Mouse (Mus musculus): ENCODE data around the gene R3hdm1. TPM values are rescaled to one million over a fixed set of nuclear protein-coding genes. Genes with fewer than 3 reads are reported as not detected.

R3hdm1 gene
- polyA plus RNA-seq, 1 experiment, result 28.5 TPM

- Histone ChIP-seq H3K36me3 (replicated peaks; ENCODE audit: low read length) (peaks cover 36% of the 10 kb centered on the region), H3K4me3 (replicated peaks) (no peak overlapping the region), H3K4me1 (peaks cover 58% of the 10 kb centered on the region), H3K9me3 (no peaks in the 10 kb centered on the region), H3K27me3 (replicated peaks) (no peaks in the 10 kb centered on the region)
- TF ChIP-seq FLI1 (IDR thresholded peaks at IDR 0.05; ENCODE audit: low read length), result no peak
- TF ChIP-seq GATA1 (IDR thresholded peaks at IDR 0.05; ENCODE audit: borderline replicate concordance, low read length), result no peak
Measured at GRCm38 (mm10) chr1:128073051-128073450, 30.1 kb upstream of the R3hdm1 start.

GRCm38 (mm10) chr1:128076791-128077479 lies 26.2 kb upstream of the R3hdm1 start:
- no peaks in the 10 kb centered on the region for H3K27me3 ChIP-seq (replicated peaks)
- H3K36me3 ChIP-seq (replicated peaks; ENCODE audit: low read length), result peaks cover 41% of the 10 kb centered on the region
- no peaks in the 10 kb centered on the region for H3K9me3 ChIP-seq
- H3K4me1 ChIP-seq, result peaks cover 61% of the 10 kb centered on the region
- no peak overlapping the region for H3K4me3 ChIP-seq (replicated peaks)
- TF ChIP-seq FLI1 (IDR thresholded peaks at IDR 0.05; ENCODE audit: low read length), result no peak
- TF ChIP-seq GATA1 (IDR thresholded peaks at IDR 0.05; ENCODE audit: borderline replicate concordance, low read length), result no peak

- Histone ChIP-seq H3K9me3 (no peaks in the 10 kb centered on the region), H3K27me3 (replicated peaks) (no peaks in the 10 kb centered on the region), H3K4me3 (replicated peaks) (no peak overlapping the region), H3K4me1 (peaks cover 61% of the 10 kb centered on the region), H3K36me3 (replicated peaks; ENCODE audit: low read length) (peaks cover 43% of the 10 kb centered on the region)
- TF ChIP-seq FLI1 (IDR thresholded peaks at IDR 0.05; ENCODE audit: low read length) (no peak), GATA1 (IDR thresholded peaks at IDR 0.05; ENCODE audit: borderline replicate concordance, low read length) (no peak)
Measured at GRCm38 (mm10) chr1:128077788-128078187, 25.3 kb upstream of the R3hdm1 start.

GRCm38 (mm10) chr1:128078646-128079045 lies 24.5 kb upstream of the R3hdm1 start:
- no peaks in the 10 kb centered on the region for H3K27me3 ChIP-seq (replicated peaks)
- H3K9me3 ChIP-seq, result no peaks in the 10 kb centered on the region
- no peak overlapping the region for H3K4me3 ChIP-seq (replicated peaks)
- H3K36me3 ChIP-seq (replicated peaks; ENCODE audit: low read length), result peaks cover 41% of the 10 kb centered on the region
- TF ChIP-seq FLI1 (IDR thresholded peaks at IDR 0.05; ENCODE audit: low read length), result no peak
- no peak for TF ChIP-seq GATA1 (IDR thresholded peaks at IDR 0.05; ENCODE audit: borderline replicate concordance, low read length)
- H3K4me1 ChIP-seq, result peaks cover 63% of the 10 kb centered on the region

- Histone ChIP-seq H3K9me3 (no peaks in the 10 kb centered on the region), H3K27me3 (replicated peaks) (no peaks in the 10 kb centered on the region), H3K4me1 (peaks cover 47% of the 10 kb centered on the region), H3K4me3 (replicated peaks) (no peak overlapping the region), H3K36me3 (replicated peaks; ENCODE audit: low read length) (peaks cover 46% of the 10 kb centered on the region)
- TF ChIP-seq FLI1 (IDR thresholded peaks at IDR 0.05; ENCODE audit: low read length) (no peak), GATA1 (IDR thresholded peaks at IDR 0.05; ENCODE audit: borderline replicate concordance, low read length) (no peak)
Measured at GRCm38 (mm10) chr1:128080936-128081696, 22.0 kb upstream of the R3hdm1 start.

- Histone ChIP-seq H3K4me3 (replicated peaks) (no peak overlapping the region), H3K36me3 (replicated peaks; ENCODE audit: low read length) (peaks cover 47% of the 10 kb centered on the region), H3K27me3 (replicated peaks) (no peaks in the 10 kb centered on the region), H3K9me3 (no peaks in the 10 kb centered on the region), H3K4me1 (peaks cover 44% of the 10 kb centered on the region)
- no peak for TF ChIP-seq GATA1 (IDR thresholded peaks at IDR 0.05; ENCODE audit: borderline replicate concordance, low read length)
- TF ChIP-seq FLI1 (IDR thresholded peaks at IDR 0.05; ENCODE audit: low read length), result no peak
Measured at GRCm38 (mm10) chr1:128081873-128082272, 21.2 kb upstream of the R3hdm1 start.

- Histone ChIP-seq H3K4me3 (replicated peaks) (no peak overlapping the region), H3K4me1 (peaks cover 40% of the 10 kb centered on the region), H3K36me3 (replicated peaks; ENCODE audit: low read length) (peaks cover 44% of the 10 kb centered on the region), H3K9me3 (no peaks in the 10 kb centered on the region), H3K27me3 (replicated peaks) (no peaks in the 10 kb centered on the region)
- no peak for TF ChIP-seq FLI1 (IDR thresholded peaks at IDR 0.05; ENCODE audit: low read length)
- no peak for TF ChIP-seq GATA1 (IDR thresholded peaks at IDR 0.05; ENCODE audit: borderline replicate concordance, low read length)
Measured at GRCm38 (mm10) chr1:128082800-128083199, 20.3 kb upstream of the R3hdm1 start.

GRCm38 (mm10) chr1:128094686-128095085 lies 8.4 kb upstream of the R3hdm1 start:
- Histone ChIP-seq H3K9me3 (0 out of 2 replicates have a peak, but pooled peaks cover 3% of the 10 kb centered on the region), H3K4me3 (replicated peaks) (no peak overlapping the region), H3K36me3 (replicated peaks; ENCODE audit: low read length) (peaks cover 26% of the 10 kb centered on the region), H3K27me3 (replicated peaks) (no peaks in the 10 kb centered on the region), H3K4me1 (peaks cover 16% of the 10 kb centered on the region)
- TF ChIP-seq GATA1 (IDR thresholded peaks at IDR 0.05; ENCODE audit: borderline replicate concordance, low read length), result no peak
- no peak for TF ChIP-seq FLI1 (IDR thresholded peaks at IDR 0.05; ENCODE audit: low read length)

- Histone ChIP-seq H3K36me3 (replicated peaks; ENCODE audit: low read length) (no peaks in the 10 kb centered on the region), H3K9me3 (no peaks in the 10 kb centered on the region), H3K27me3 (replicated peaks) (no peaks in the 10 kb centered on the region), H3K4me3 (replicated peaks) (no peak overlapping the region), H3K4me1 (peaks cover 31% of the 10 kb centered on the region)
- TF ChIP-seq FLI1 (IDR thresholded peaks at IDR 0.05; ENCODE audit: low read length) (no peak), GATA1 (IDR thresholded peaks at IDR 0.05; ENCODE audit: borderline replicate concordance, low read length) (no peak)
Measured at GRCm38 (mm10) chr1:128098309-128098708, 4.8 kb upstream of the R3hdm1 start.

GRCm38 (mm10) chr1:128102251-128102640 lies 855 bp upstream of the R3hdm1 start:
- Histone ChIP-seq H3K27me3 (replicated peaks) (no peaks in the 10 kb centered on the region), H3K4me3 (replicated peaks) (peak overlapping the region; percentile 99), H3K9me3 (no peaks in the 10 kb centered on the region), H3K4me1 (peaks cover 55% of the 10 kb centered on the region), H3K36me3 (replicated peaks; ENCODE audit: low read length) (peaks cover 2% of the 10 kb centered on the region)
- TF ChIP-seq GATA1 (IDR thresholded peaks at IDR 0.05; ENCODE audit: borderline replicate concordance, low read length), result no peak
- TF ChIP-seq FLI1 (IDR thresholded peaks at IDR 0.05; ENCODE audit: low read length), result no peak; the same call in 1 of the 2 replicates

All from megakaryocyte, embryonic 14.5 days (primary cell).